Mouse (Mus musculus) spleen, adult 2 months (tissue): ENCODE results near the gene Stk33.

Experiments used
- CTCF ChIP-seq: fragments of 200-500 bp; IDR thresholded peaks from 2 replicates; pipeline ENCODE4 v1.5.1; 2011; ENCODE audit warnings: mild to moderate bottlenecking, inconsistent platforms; ENCODE audit not compliant: insufficient read depth, insufficient read length, insufficient replicate concordance; ENCODE audit errors: extremely low read depth
- POLR2A ChIP-seq: fragments of 200-500 bp; IDR thresholded peaks from 2 replicates; pipeline ENCODE4 v1.6.1; 2011; ENCODE audit warnings: low read depth, low read length, inconsistent platforms

- TF ChIP-seq POLR2A (no peak), CTCF (no peak)
Observed at GRCm38 (mm10) chr7:109456563-109456962, 17.7 kb upstream of the Stk33 start.
